Mouse (Mus musculus): Measurements from ENCODE around the gene Emc10.

Emc10 gene

DNA sequence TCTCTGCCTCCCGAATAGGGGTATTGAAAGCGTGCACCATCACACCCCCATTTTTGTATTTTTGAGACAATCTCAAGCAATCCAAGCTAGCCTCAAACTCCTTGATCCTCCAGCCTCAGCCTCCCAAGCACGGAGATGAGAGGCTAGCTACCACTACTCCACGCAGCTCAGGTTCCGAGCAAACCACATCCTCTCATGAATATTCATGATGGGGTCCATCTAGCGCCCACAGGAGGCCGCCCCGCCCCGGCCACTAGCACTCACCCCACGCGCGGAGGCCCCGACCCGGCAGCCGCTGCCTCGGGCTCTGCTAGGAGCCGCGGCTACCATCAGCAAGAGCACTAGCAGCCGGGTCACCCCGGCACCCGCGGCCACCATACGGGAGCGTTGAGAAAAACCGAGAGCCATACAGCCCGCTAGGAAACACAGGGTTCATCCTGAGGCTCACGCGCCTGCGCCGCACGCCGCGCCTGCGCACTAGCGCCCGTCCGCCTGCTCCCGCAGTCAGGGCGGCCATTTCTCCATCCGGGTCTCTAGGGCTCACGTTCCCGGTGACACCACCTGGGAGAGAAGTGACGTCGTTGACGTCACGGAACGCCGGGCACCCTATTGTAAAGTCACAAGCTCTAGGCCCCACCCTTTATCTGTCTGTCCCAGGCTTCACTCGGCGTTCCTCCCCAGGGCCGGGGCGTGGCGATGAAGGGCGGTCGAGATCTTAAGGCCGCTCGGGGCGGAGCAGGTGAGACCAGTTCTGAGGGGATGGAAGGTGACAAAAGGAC lies at the start of gene Emc10, which contains the start of gene Fam71e1:
Emc10 (minus strand) TSS at position 538 of the 779 bp plus-strand sequence.
Fam71e1 (plus strand) TSS at position 590 of the 779 bp plus-strand sequence.
- peak; percentile 98 for DNase-seq

GRCm38 (mm10) chr7:44543071-44543470 lies 46.7 kb upstream of the Emc10 start:
- DNase-seq = no peak

DNA sequence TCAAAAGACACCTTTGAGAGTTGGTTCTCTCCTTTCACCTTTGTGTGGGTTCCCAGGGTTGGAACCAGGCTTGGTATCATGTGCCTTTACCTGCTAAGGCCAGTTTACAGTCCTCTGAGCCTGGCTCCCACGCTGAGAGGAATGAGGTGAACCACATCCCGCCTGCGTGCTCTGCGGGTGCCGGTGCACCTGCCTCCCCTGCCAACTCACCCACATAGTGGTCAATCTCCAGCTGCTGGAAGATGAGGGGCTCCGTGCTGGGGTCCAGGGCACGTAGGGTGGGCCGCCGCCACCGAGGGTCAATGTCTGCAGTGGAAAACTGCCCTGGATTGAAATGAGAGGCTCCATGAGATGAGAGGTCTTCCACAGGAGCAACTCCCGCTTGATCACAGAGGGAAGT lies 46.2 kb upstream of the Emc10 start:
- DNase-seq = no peak

DNA sequence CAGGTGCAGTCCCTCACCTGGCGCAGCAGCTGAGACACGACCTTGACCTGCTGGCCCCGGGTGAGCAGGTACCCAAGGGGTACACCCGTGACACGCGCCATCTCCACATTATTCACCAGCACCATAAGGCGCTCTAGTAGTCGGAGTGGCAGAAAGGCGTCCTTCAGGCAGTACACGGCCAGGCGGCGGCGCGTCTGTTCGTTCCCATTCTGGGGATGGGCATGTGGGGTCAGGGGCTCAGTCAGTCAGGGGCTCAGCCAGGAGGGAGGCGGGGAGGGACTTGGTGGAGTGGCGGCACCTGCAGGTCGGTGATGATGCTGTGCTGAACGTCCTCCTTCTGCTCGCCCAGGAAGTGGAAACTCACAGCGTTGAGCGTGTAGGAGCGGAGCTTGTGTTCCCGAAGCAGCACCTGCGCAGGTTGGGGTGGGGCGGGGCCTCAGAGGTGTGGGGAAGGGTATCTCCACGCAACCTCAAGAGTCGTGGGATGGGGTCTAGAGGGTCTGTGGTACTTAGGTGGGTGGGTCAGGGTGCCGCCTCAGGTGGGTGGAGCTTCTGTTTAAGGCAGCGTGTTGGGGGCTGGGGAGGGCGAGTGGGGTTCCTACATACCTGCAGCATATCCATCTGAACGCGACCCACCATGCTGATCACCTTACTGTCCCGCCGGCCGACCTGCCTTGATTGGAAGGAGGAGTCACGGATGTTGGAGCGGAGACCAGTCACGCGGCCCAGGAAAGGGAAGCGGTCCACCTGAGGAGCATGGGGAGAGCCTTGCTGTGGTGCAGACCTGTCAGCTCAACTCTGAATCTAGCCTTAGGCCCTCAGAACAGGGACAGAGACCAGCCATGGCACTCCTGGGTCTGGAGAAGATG lies 42.7 kb upstream of the Emc10 start:
- no peak for DNase-seq

DNA sequence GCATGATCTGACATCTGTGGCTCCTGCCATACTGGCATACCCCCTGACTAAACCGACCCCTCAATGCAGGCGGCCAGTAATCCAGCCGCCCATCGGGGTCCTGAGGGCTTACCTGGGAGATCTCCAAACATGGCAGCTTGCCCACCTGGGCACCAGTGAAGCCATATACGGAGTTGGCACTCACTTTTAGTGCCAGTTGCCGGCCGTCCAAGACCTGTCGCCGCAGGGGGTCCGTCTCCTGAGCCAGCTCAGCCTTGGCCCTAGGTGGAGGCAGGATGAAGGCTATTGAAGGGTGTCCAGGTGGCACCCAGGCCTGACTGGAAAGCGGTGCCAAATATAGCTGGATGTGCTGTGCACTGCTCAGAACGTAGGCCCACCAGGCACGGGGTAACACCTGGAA lies 41.2 kb upstream of the Emc10 start:
- DNase-seq = no peak

- DNase-seq = no peak
These were observed 40.7 kb upstream of the Emc10 start for GRCm38 (mm10) chr7:44537009-44537408.

GRCm38 (mm10) chr7:44536590-44536968 lies 40.2 kb upstream of the Emc10 start:
- peak; percentile 63 for DNase-seq

- no peak for DNase-seq
These were observed 39.6 kb upstream of the Emc10 start for GRCm38 (mm10) chr7:44535657-44536589.

- no peak for DNase-seq
These were observed 38.5 kb upstream of the Emc10 start for GRCm38 (mm10) chr7:44534656-44535441.

GRCm38 (mm10) chr7:44534242-44534641 lies 37.9 kb upstream of the Emc10 start:
- DNase-seq = no peak

DNA sequence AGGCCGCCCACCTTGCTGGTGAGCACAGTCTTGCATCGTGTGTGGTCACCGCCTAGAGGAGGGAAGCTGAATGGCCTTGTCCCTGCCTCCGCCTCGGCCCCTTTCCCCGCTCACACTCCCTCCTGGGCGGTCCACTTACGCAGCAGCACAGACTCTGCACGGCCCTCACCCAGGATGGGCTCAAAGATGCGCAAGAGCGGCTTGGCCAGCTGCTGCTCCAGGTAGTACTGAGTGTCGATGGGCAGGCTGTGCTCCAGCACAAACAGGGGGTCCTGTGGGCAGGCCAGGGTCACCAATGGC lies 37.4 kb upstream of the Emc10 start:
- DNase-seq = no peak

DNA sequence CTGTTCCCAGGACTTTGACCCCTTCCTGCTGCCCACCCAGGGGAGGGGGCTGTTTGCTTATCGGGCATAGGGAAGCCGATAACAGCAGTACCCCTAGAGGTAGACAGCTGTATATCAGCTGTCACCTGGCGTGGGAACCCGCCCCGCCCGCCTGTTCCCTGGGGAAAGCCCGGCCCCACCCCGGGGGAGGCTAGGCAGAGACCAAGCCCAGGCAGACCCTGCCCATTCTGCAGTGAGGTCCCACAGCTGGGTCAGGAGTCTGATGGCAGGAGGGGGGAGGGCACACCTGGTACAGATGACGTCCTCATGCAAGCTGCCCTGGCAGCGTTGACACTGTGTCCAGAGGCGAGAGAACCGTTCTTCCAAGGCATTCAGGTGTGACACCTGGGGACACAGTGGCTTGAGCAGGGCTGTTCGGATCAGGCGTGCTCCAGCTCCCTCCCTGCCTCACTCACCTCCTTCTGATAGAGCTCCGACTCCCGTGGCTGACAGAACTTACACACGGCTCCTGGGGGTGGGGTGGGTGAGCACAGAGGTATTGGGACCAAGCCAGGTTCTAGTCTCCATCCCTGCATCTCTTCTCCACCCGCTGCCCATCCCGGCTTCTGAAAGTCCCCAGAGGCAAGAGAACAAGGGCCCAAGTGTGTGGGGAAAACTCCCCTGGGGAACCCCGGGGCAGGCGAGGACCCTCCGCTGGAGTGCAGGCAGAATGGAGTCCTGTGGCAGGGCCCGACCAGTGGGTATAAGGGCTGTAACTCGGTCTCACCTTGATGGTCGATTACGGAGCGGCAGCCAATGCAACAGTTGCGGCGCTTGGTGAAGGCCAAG lies 36.8 kb upstream of the Emc10 start:
- DNase-seq = no peak

- DNase-seq = no peak
These were observed 35.8 kb upstream of the Emc10 start, which contains the start of gene Spib for GRCm38 (mm10) chr7:44531946-44532732. TSS of gene Spib (minus strand) at chr7:44532071.

DNA sequence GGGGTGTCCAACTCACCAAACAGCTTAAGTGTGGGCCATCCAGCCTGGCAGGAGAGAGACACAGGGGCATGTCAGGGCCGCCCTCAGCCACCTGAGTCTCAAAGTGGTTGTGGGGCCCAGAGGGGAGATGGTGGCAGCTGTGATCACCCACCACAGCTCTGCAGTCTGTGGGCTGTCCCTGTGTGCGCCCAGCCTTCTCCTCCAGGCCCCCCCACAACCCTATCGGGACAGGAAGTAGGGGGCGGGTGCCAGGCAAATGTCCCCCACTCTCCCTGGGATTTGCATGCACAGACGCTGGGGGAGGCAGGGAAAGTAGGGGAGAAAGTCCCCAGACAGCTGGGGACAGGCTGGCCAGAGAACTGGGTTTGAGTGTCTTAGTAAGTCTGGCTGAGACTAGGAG lies 34.9 kb upstream of the Emc10 start:
- no peak for DNase-seq

DNA sequence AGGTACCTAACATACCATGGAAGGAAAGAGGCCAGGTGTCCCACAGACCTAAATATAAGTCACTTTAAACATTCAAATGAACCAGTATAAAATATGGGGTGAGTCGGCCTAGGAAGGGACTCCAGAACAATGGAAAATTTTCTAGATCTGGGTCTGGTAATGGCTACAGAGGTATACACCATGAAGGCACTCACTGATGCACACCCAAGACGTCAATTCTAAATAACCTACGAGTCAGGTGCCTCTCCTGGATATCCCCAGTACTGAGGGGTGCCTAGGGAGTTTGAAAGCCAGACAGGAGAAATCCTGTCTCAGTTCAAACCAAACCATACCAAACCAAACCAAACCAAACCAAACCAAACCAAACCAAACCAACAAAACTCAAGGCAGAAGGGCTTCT lies 34.2 kb upstream of the Emc10 start:
- no peak for DNase-seq

GRCm38 (mm10) chr7:44529518-44529917 lies 33.2 kb upstream of the Emc10 start:
- DNase-seq = no peak

- DNase-seq = peak; percentile 89
These were observed 31.4 kb upstream of the Emc10 start for GRCm38 (mm10) chr7:44527483-44528398.

DNA sequence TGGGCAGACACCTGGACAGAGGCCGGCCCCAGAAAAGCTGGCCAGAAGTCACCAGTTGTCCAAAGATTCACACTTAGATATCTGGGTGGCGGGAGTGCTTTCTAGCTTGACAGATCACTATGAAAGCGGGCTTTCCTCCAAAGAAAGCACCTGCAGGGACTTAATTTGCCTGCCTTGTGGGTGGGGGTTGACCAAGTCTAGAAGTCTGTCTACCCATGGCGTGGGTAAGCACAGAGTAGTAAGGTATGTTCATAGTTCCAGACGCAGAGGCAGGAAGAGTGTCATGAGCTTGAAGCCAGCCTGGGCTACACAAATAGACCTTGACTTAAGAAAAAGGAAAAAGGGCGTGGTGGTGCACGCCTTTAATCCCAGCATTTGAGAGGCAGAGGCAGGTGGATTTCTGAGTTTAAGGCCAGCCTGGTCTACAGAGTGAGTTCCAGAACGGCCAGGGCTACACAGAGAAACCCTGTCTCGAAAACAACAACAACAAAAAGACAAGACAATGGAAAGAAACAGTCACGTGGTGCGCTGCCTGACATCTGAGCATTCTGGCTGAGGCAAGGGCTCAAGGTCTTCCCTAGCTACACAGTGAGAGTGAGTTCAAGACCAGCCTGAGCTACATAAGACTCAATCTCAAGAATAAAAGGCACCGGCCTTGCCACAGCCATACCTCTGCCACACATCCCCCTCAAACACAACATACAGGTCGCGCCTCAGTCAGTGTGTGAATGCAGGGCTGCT lies 30.3 kb upstream of the Emc10 start:
- DNase-seq = no peak
